Mouse (Mus musculus): ENCODE measurements around the gene Slc12a4. TPM values are rescaled to one million over a fixed set of nuclear protein-coding genes. Genes with fewer than 3 reads are reported as not detected.

The Slc12a4 gene
- polyA plus RNA-seq, 1 experiment from 2014 or later, result 24.0 TPM

- Histone ChIP-seq H3K36me3 (no peaks in the 10 kb centered on the region), H3K4me3 (replicated peaks) (peak overlapping the region; percentile 95), H3K4me1 (replicated peaks) (0 out of 2 replicates have a peak, but pooled peaks cover 7% of the 10 kb centered on the region), H3K9ac (peak overlapping the region; percentile 99), H3K27me3 (replicated peaks) (no peaks in the 10 kb centered on the region), H3K27ac (peak overlapping the region; percentile 87), H3K4me2 (replicated peaks) (peak overlapping the region; percentile 68), H3K9me3 (no peaks in the 10 kb centered on the region)
- ATAC-seq, result peak; percentile 16
- 29% methylated on average over 16 of the region's 16 CpGs for WGBS
These were observed 64.8 kb downstream of the Slc12a4 start for GRCm38 (mm10) chr8:105900941-105901616.

- no peaks in the 10 kb centered on the region for H3K9me3 ChIP-seq
- ATAC-seq, result peak; percentile 96
- H3K9ac ChIP-seq, result peak within 1 kb of the TSS; percentile 99
- no peaks in the 10 kb centered on the region for H3K27me3 ChIP-seq (replicated peaks)
- no peaks in the 10 kb centered on the region for H3K36me3 ChIP-seq
- H3K4me1 ChIP-seq (replicated peaks), result 0 out of 2 replicates have a peak, but pooled peaks cover 7% of the 10 kb centered on the region
- H3K4me3 ChIP-seq (replicated peaks), result peak within 1 kb of the TSS; percentile 95
- H3K4me2 ChIP-seq (replicated peaks), result peak within 1 kb of the TSS; percentile 68
- WGBS, result under 1% methylated on average over 68 of the region's 68 CpGs
- peak within 1 kb of the TSS; percentile 87 for H3K27ac ChIP-seq
These were observed 65.5 kb downstream of the Slc12a4 start, which contains the start of gene Pskh1 for GRCm38 (mm10) chr8:105900180-105900940. Gene Pskh1, plus strand, starts transcription at chr8:105900441.

- H3K4me3 ChIP-seq (replicated peaks), result no peak overlapping the region
- H3K9ac ChIP-seq, result no peak overlapping the region
- H3K4me1 ChIP-seq (replicated peaks), result 0 out of 2 replicates have a peak, but pooled peaks cover 11% of the 10 kb centered on the region
- no peak for ATAC-seq
- no peak overlapping the region for H3K4me2 ChIP-seq (replicated peaks)
- no peaks in the 10 kb centered on the region for H3K9me3 ChIP-seq
- H3K36me3 ChIP-seq, result no peaks in the 10 kb centered on the region
- 72% methylated on average over 9 of the region's 9 CpGs for WGBS
- no peaks in the 10 kb centered on the region for H3K27me3 ChIP-seq (replicated peaks)
- no peak overlapping the region for H3K27ac ChIP-seq
These were observed 68.0 kb downstream of the Slc12a4 start for GRCm38 (mm10) chr8:105897801-105898480.

Other genes with a start within 250 kb of the Slc12a4 start
- 10.5 and 10.6 TPM in 2 replicates for gene Gfod2, start 207.4 kb downstream of the Slc12a4 start, polyA plus RNA-seq (2015; fragmentation: Nextera tagmentation; extraction: Ambion mirVana)
- 8.5 and 8.9 TPM in 2 replicates for gene Ranbp10, start 138.7 kb downstream of the Slc12a4 start, polyA plus RNA-seq (2015; fragmentation: Nextera tagmentation; extraction: Ambion mirVana)
- gene Tsnaxip1, start 138.4 kb downstream of the Slc12a4 start, polyA plus RNA-seq (2015; fragmentation: Nextera tagmentation; extraction: Ambion mirVana), result not detected in 2 replicates
- gene Cenpt, start 112.8 kb downstream of the Slc12a4 start, polyA plus RNA-seq (2015; fragmentation: Nextera tagmentation; extraction: Ambion mirVana), result 33.6 and 34.9 TPM in 2 replicates
- gene Thap11, start 111.0 kb downstream of the Slc12a4 start, polyA plus RNA-seq (2015; fragmentation: Nextera tagmentation; extraction: Ambion mirVana), result 54.9 and 60.0 TPM in 2 replicates
- gene Nutf2, start 105.5 kb downstream of the Slc12a4 start, polyA plus RNA-seq (2015; fragmentation: Nextera tagmentation; extraction: Ambion mirVana), result 192 and 253 TPM in 2 replicates
- gene Edc4, start 85.2 kb downstream of the Slc12a4 start, polyA plus RNA-seq (2015; fragmentation: Nextera tagmentation; extraction: Ambion mirVana), result 35.9 and 38.4 TPM in 2 replicates
- gene Nrn1l, start 72.5 kb downstream of the Slc12a4 start, polyA plus RNA-seq (2015; fragmentation: Nextera tagmentation; extraction: Ambion mirVana), result 0.34 and 0.96 TPM in 2 replicates
- 26.0 and 28.9 TPM in 2 replicates for gene Pskh1, start 65.7 kb downstream of the Slc12a4 start, polyA plus RNA-seq (2015; fragmentation: Nextera tagmentation; extraction: Ambion mirVana)
- 0.82 and 3.2 TPM in 2 replicates for gene Ctrl, start 32.2 kb downstream of the Slc12a4 start, polyA plus RNA-seq (2015; fragmentation: Nextera tagmentation; extraction: Ambion mirVana)
- gene Psmb10, start 27.7 kb downstream of the Slc12a4 start, polyA plus RNA-seq (2015; fragmentation: Nextera tagmentation; extraction: Ambion mirVana), result 76.6 and 99.7 TPM in 2 replicates
- 2.1 and 2.3 TPM in 2 replicates for gene Lcat, start 22.7 kb downstream of the Slc12a4 start, polyA plus RNA-seq (2015; fragmentation: Nextera tagmentation; extraction: Ambion mirVana)
- not detected in 2 replicates for gene Dpep3, start 13.3 kb upstream of the Slc12a4 start, polyA plus RNA-seq (2015; fragmentation: Nextera tagmentation; extraction: Ambion mirVana)
- gene Dus2, start 25.2 kb upstream of the Slc12a4 start, polyA plus RNA-seq (2015; fragmentation: Nextera tagmentation; extraction: Ambion mirVana), result 16.2 and 17.5 TPM in 2 replicates
- gene Dpep2nb, start 39.9 kb upstream of the Slc12a4 start, polyA plus RNA-seq (2015; fragmentation: Nextera tagmentation; extraction: Ambion mirVana), result not detected in 2 replicates
- gene Ddx28, start 45.8 kb upstream of the Slc12a4 start, polyA plus RNA-seq (2015; fragmentation: Nextera tagmentation; extraction: Ambion mirVana), result 14.2 and 15.5 TPM in 2 replicates
- gene Nfatc3, start 92.7 kb upstream of the Slc12a4 start, polyA plus RNA-seq (2015; fragmentation: Nextera tagmentation; extraction: Ambion mirVana), result 6.0 and 6.2 TPM in 2 replicates
- 30.2 and 32.7 TPM in 2 replicates for gene Esrp2, start 170.9 kb upstream of the Slc12a4 start, polyA plus RNA-seq (2015; fragmentation: Nextera tagmentation; extraction: Ambion mirVana)
- gene Pla2g15, start 184.3 kb upstream of the Slc12a4 start, polyA plus RNA-seq (2015; fragmentation: Nextera tagmentation; extraction: Ambion mirVana), result 10.2 and 10.7 TPM in 2 replicates
- gene Slc7a6, start 202.8 kb upstream of the Slc12a4 start, polyA plus RNA-seq (2015; fragmentation: Nextera tagmentation; extraction: Ambion mirVana), result 34.4 and 37.9 TPM in 2 replicates
- gene Slc7a6os, start 244.8 kb upstream of the Slc12a4 start, polyA plus RNA-seq (2015; fragmentation: Nextera tagmentation; extraction: Ambion mirVana), result 34.0 and 34.3 TPM in 2 replicates
- gene Prmt7, start 244.8 kb upstream of the Slc12a4 start, polyA plus RNA-seq (2015; fragmentation: Nextera tagmentation; extraction: Ambion mirVana), result 47.3 and 49.0 TPM in 2 replicates

All from intestine, embryonic 15.5 days (tissue).